Mouse (Mus musculus) G1E (cell line): ENCODE results near the gene Cep295. TPM values are rescaled to one million over a fixed set of nuclear protein-coding genes. Genes with fewer than 3 reads are reported as not detected.

Experiments used
- ATAC-seq: 2 replicates; pipeline ENCODE4 v1.8.0; 2016; ENCODE audit warnings: mild to moderate bottlenecking; ENCODE audit not compliant: insufficient number of reproducible peaks, poor library complexity, low FRiP score, severe bottlenecking; ENCODE audit errors: extremely low read depth
- DNase-seq: peaks from one replicate; pipeline ENCODE4 v3.0.0; 2012; ENCODE audit warnings: low spot score
- H3K27me3 ChIP-seq: 2 replicates; pipeline ENCODE4 v1.6.1; 2012; ENCODE audit warnings: mild to moderate bottlenecking, low read length, inconsistent platforms; ENCODE audit not compliant: insufficient read depth
- H3K36me3 ChIP-seq: replicated peaks from 2 replicates; pipeline ENCODE3; 2012; ENCODE audit warnings: mild to moderate bottlenecking, inconsistent platforms
- H3K4me1 ChIP-seq: 2 replicates; pipeline ENCODE4 v1.6.1; 2012; ENCODE audit warnings: low read depth, low read length, inconsistent platforms, mixed read lengths; ENCODE audit not compliant: insufficient read depth
- H3K4me3 ChIP-seq: 2 replicates; pipeline ENCODE4 v1.5.1; 2012; ENCODE audit warnings: low read depth, mild to moderate bottlenecking, inconsistent platforms, low read length, moderate library complexity, mixed read lengths
- H3K9me3 ChIP-seq: replicated peaks from 2 replicates; pipeline ENCODE4 v1.6.1; 2012; ENCODE audit warnings: inconsistent platforms
- CTCF ChIP-seq: IDR thresholded peaks from 2 replicates; pipeline ENCODE4 v1.5.1; 2012; ENCODE audit warnings: low read depth, low read length, inconsistent platforms, mixed read lengths
- GATA1 ChIP-seq: IDR thresholded peaks from 2 replicates; pipeline ENCODE4 v1.6.1; 2012; ENCODE audit warnings: borderline replicate concordance, low read length, inconsistent platforms, mixed read lengths
- GATA2 ChIP-seq: IDR thresholded peaks from 2 replicates; pipeline ENCODE4 v1.6.1; 2012; ENCODE audit warnings: low read depth, low read length, inconsistent platforms, borderline replicate concordance
- POLR2AphosphoS5 ChIP-seq: IDR thresholded peaks from 2 replicates; pipeline ENCODE4 v1.6.1; 2012; ENCODE audit warnings: low read depth, low read length, inconsistent platforms; ENCODE audit not compliant: insufficient replicate concordance
- TAL1 ChIP-seq: conservative IDR thresholded peaks from 2 replicates; pipeline ENCODE4 v1.6.1; 2012; ENCODE audit warnings: low read depth, low read length, inconsistent platforms, mixed read lengths
- polyA plus RNA-seq: library from polyadenylated mRNA; stranded (reverse); fragments of >175 nt; gene quantifications from 2 replicates; pipeline ENCODE4 v1.2.3, GENCODE M21; 2012
- total RNA-seq, 2 experiments: library from RNA; stranded (forward) in 1 of 2; stranded (reverse) in 1 of 2; fragments of 200-1000 nt in 1 of 2; fragments of >200 nt in 1 of 2; fragmentation: Nextera tagmentation in 1 of 2; gene quantifications; 2 replicates each; pipeline ENCODE4 v1.2.3; 2014 to 2017

The Cep295 gene
- total RNA-seq (2014; fragmentation: Nextera tagmentation), result 158 and 168 TPM in 2 replicates
- total RNA-seq (2017), result 76.0 and 79.0 TPM in 2 replicates
- 4.4 and 5.8 TPM in 2 replicates for polyA plus RNA-seq

DNA sequence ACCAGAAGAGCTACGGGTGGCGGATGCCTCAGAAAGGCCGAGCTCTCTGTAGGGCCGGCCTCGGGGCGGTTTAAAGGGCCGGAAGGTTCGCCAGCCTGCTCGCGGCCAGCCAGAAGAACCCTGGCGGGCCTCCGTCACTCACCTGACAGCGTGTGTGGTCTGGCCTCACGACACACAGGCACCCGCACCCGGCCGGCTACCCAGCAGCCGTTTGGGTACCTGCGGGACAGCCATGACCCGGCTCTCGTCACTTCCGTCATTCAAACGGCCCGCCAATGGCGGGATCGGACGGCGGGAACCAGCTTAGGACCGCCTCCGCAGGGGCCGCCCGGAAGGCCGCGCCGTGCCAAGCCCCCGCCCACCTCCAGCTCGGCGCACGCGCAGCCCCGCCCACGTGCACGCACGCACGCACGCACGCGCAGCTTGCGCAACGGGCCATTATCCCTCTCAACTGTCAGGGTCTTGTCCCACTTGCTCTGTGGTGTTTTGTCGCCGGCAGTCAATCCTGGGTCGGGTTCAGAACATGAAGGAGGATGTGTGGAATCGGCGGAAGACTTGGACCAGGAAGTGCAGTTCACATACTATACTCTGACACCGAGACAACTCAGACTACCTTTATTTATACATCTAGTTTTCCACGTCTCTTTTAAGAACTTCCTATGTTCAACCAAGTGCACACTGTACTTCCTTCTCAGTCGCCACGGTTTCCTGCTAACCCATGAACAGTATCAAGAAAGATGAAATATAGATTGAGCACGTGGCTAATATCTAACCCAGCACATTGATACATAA lies at the start of gene Cep295:
TSS of gene Cep295 (minus strand) at position 305 of the 792 bp plus-strand sequence.
- peak within 1 kb of the TSS; percentile 73 for H3K4me3 ChIP-seq
- DNase-seq, result peak; percentile 97
- H3K36me3 ChIP-seq, result peaks cover 23% of the 10 kb centered on the region
- peak; percentile 94 for ATAC-seq
- no peak for TF ChIP-seq GATA2
- TF ChIP-seq POLR2AphosphoS5, result no peak
- TF ChIP-seq TAL1, result no peak
- no peak for TF ChIP-seq GATA1
- TF ChIP-seq CTCF, result no peak
- H3K27me3 ChIP-seq, result no peaks in the 10 kb centered on the region; the same call in 1 of the 2 replicates
- H3K4me1 ChIP-seq, result peaks cover 28% of the 10 kb centered on the region
- no peaks in the 10 kb centered on the region for H3K9me3 ChIP-seq

DNA sequence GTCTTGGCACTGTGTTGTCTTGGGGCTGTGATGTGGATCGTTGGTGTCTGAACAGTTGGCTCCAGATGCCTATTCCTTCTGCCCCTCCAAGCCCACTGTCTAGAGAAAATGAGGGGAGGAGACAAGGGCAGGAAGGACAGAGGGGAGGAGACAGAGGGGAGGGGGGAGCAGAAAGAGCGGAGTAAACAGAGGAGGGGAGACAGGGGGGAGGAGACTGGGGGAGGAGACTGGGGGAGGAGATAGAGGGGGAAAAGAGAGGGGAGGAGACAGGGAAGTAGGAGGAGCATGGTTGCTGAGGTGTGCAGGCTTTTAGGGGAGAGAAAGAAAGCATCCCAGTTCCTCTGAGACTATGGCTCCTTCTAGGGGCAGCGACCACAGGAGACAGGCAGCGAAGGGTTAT lies 40.0 kb upstream of the Cep295 start:
- TF ChIP-seq CTCF (no peak), GATA2 (no peak), GATA1 (no peak), TAL1 (no peak), POLR2AphosphoS5 (no peak)
- H3K36me3 ChIP-seq, result no peaks in the 10 kb centered on the region
- DNase-seq, result no peak
- peaks cover 15% of the 10 kb centered on the region for H3K9me3 ChIP-seq
- H3K4me3 ChIP-seq, result no peak overlapping the region
- no peaks in the 10 kb centered on the region for H3K4me1 ChIP-seq
- no peak for ATAC-seq
- no peaks in the 10 kb centered on the region for H3K27me3 ChIP-seq

DNA sequence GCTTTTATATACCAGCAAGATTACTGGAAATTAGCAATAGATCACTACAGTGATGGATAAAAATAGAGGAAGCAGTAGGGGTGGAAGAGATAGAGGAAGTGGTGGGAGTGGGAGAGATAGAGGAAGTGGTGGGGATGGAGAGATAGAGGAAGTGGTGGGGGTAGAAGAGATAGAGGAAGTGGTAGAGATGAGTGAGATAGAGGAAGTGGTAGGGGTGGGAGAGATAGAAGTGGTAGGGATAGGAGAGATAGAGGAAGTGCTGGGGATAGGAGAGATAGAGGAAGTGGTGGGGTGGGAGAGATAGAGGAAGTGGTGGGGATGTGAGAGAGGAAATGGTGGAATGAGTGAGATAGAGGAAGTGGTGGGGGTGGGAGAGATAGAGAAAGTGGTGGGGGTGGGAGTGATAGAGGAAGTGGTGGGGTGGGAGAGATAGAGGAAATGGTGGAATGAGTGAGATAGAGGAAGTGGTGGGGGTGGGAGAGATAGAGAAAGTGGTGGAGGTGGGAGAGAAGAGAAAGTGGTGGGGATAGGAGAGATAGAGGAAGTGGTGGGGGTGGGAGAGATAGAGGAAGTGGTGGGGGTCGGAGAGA lies 37.9 kb upstream of the Cep295 start:
- no peak; the same call in 1 of the 2 replicates for ATAC-seq
- Histone ChIP-seq H3K27me3 (no peaks in the 10 kb centered on the region; the same call in 1 of the 2 replicates), H3K9me3 (peaks cover 15% of the 10 kb centered on the region), H3K4me1 (no peaks in the 10 kb centered on the region), H3K4me3 (no peak overlapping the region), H3K36me3 (no peaks in the 10 kb centered on the region)
- TF ChIP-seq POLR2AphosphoS5, result no peak
- TF ChIP-seq TAL1, result no peak
- TF ChIP-seq CTCF, result no peak
- TF ChIP-seq GATA2, result no peak
- TF ChIP-seq GATA1, result no peak
- peak; percentile 4 for DNase-seq

DNA sequence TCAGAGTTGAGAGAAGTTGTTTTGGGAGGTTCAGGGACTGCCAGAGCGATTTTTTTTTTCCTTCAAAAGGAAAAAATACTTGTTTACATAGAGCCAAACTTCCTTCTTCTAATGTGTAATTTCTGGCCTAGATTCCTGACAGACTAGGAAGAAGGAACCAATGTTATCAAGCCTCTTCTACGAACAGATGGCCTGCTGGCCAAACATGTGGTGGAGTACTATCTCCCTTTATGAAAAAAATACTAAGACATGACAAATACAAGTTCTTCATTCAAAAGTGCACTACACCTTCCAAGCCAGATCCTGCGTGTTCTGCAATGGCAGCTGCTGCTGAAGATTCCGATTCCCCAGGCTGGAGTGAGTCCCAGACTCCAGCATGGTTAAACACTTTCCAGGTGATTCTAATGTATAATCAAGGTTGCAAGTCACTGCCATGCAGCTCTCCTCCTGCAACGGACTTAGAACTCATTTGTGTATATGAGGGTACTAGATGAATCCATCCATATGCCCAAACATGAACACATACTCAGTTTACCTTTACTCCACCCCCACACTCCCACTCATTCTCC lies 29.6 kb upstream of the Cep295 start:
- H3K4me3 ChIP-seq, result no peak overlapping the region
- no peaks in the 10 kb centered on the region for H3K9me3 ChIP-seq
- H3K36me3 ChIP-seq, result no peaks in the 10 kb centered on the region
- peaks cover 5% of the 10 kb centered on the region for H3K27me3 ChIP-seq
- ATAC-seq (no peak), DNase-seq (no peak)
- H3K4me1 ChIP-seq, result no peaks in the 10 kb centered on the region
- no peak for TF ChIP-seq GATA2
- no peak for TF ChIP-seq CTCF
- no peak for TF ChIP-seq GATA1

DNA sequence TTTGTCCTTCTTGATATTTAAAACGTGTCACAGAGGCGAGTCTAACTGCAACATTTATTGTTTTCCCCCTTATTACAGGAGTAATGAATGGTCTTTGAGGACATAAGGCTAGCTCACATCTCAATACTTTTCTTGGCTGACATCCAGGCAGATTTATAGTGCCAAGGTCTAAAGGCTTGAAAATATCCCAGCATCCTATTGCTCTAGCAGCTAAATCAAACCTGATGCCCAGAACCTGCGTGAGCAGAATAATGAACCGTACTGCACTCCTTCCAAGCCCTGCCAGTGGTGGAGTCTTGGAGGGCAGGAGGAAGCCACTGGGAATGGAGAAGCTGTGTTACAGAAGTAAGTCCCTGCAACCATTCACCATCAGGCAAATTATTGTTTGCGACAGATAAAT lies 26.7 kb upstream of the Cep295 start:
- ATAC-seq (no peak), DNase-seq (no peak)
- Histone ChIP-seq H3K9me3 (no peaks in the 10 kb centered on the region), H3K4me1 (no peaks in the 10 kb centered on the region), H3K4me3 (no peak overlapping the region), H3K27me3 (peaks cover 5% of the 10 kb centered on the region), H3K36me3 (no peaks in the 10 kb centered on the region)
- no peak for TF ChIP-seq CTCF

DNA sequence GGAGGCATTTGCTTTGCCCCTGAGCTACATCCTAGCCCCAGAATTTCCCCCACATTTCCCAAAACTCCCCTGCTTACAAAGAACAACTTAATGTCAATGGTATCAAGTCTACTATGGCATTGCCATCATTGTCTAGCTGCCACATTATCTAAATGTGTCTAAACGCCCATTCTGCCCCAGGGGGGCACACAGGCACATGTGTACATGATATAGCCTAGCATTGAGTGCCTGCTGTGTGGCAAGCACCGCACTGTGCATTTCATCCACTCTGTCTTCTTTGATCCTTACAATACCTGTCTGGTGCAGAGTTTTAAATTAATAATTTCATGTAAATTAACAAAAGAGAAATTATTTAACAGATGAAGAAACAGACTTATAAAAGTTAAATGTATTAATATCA lies 8.7 kb upstream of the Cep295 start:
- no peak for ATAC-seq
- Histone ChIP-seq H3K27me3 (peaks cover 7% of the 10 kb centered on the region), H3K9me3 (peaks cover 3% of the 10 kb centered on the region; the same call in 1 of the 2 replicates), H3K36me3 (no peaks in the 10 kb centered on the region), H3K4me3 (no peak overlapping the region), H3K4me1 (no peaks in the 10 kb centered on the region)
- no peak for DNase-seq
- TF ChIP-seq POLR2AphosphoS5, result no peak
- TF ChIP-seq GATA2, result no peak
- no peak for TF ChIP-seq CTCF
- TF ChIP-seq GATA1, result no peak
- TF ChIP-seq TAL1, result no peak
